Mouse (Mus musculus): ENCODE data around the gene Gucy2c.

GRCm38 (mm10) chr6:136804705-136805408 lies 23.3 kb upstream of the Gucy2c start:
- no peak; the same call in 1 of the 2 replicates for TF ChIP-seq CTCF (IDR thresholded peaks at IDR 0.05; ENCODE audit: low read depth)
- no peak for TF ChIP-seq EP300 (IDR thresholded peaks at IDR 0.05; ENCODE audit: low read depth)

Data from liver, embryonic 14.5 days (tissue).